Mouse (Mus musculus) gastrocnemius, adult 8-10 months (tissue): ENCODE data around the gene Rasgef1b. TPM values are rescaled to one million over a fixed set of nuclear protein-coding genes. Genes with fewer than 3 reads are reported as not detected.
A peak's percentile ranks its signal among the peaks of the same experiment; 100 is the strongest.

Experiments used
- DNase-seq, 2 experiments: peaks; one replicate each; pipeline ENCODE4 v3.0.0; 2022; ENCODE audit warnings: low spot score in 2 of 2
- total RNA-seq, 4 experiments: library from RNA; stranded (reverse); gene quantifications; 2 replicates each; pipeline ENCODE4 v1.2.4; 2022

Gene Rasgef1b
- total RNA-seq, 4 experiments from 2014 or later, result 0.24 to 0.36 (median 0.35) TPM; not detected in 1

DNA sequence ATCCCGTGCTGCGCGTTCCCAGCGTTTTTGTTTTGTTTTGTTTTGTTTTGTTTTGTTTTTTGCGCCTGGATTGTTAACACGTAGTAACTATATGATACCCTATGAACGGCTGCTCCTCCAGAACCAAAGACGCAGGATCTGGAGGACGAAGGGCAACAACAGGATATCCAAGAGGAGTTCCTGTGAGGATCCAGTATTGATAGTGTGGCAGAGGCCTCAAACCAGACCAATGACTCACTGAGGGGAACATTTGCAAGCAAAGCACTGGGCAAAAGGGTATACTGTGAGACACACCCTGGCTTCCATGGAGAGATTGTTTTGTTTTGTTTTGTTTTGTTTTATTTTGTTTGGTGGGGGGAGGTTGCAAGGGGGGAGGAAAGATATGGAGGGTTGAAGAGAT lies 348.0 kb downstream of the Rasgef1b start:
- no peak for DNase-seq

- DNase-seq, result no peak
Measured at GRCm38 (mm10) chr5:99380166-99380565, 348.7 kb downstream of the Rasgef1b start.

GRCm38 (mm10) chr5:99378437-99379226 lies 350.2 kb downstream of the Rasgef1b start:
- DNase-seq, result no peak

DNA sequence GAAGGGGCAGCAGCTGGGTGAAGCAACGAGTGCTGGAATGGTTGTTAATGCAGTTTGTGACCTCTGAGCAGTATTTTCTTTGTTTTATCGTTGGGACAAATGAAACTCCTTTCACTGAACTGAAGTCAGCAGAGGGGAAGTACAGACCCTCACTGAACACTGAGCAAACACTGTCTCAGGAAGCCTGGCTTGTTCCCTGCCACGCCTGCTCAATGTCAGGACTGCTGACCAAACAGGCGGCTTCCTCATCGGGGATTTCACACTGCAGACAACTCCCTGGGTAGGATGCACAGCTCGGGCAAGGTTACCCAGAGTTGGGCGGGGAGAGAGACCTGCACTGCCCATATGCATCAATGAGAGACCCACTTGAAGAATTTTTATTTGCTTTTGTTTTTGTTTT lies 353.1 kb downstream of the Rasgef1b start:
- no peak for DNase-seq

DNA sequence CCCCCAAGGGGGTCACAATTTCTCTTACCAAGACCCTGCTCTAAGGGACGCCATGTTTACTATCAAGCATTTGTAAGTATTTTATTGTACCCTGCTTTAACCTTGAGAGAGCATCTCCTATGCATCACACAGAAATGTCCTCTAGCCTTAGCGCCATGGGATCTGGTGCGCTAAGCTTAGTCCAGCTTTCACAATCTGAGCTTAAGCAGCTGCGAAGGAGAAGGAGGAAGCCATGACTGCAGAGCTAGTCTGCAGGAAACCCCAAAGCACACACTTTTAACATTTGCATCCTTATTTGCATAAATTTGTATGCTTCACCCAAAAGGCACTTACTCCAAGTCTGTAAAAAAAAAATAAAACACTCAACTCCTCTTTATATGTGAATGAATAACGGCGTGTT lies 354.4 kb downstream of the Rasgef1b start:
- DNase-seq, result no peak

DNA sequence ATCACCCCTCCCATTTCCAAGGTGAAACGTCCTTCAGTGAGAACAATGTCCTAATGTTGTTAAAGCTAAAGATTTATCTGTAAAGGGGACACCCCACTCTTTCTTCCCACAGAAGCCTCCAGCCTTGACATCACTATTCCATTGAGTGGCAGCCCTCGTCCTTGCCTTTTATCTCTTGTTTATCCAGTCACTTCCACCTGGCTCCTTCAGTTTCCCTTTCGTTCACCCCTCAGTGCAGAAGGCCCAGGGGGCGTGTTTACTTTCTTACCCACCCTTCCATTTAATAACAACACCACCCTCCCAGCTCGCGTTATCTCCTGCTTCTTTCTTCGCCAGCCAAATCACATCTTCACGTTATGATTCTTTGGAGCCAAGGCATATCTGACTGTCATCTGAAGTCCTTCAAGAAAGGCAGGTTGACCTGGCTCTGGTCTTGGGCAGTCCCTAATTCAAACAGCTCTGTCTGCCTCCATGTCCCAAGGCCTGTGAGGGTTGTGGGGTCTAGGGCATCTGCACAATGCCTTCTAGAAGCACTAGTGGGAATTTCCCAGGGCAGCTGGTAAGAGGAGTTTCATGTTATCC lies 355.2 kb downstream of the Rasgef1b start:
- no peak for DNase-seq

- DNase-seq, result no peak
Measured at GRCm38 (mm10) chr5:99370636-99371035, 358.2 kb downstream of the Rasgef1b start.

DNA sequence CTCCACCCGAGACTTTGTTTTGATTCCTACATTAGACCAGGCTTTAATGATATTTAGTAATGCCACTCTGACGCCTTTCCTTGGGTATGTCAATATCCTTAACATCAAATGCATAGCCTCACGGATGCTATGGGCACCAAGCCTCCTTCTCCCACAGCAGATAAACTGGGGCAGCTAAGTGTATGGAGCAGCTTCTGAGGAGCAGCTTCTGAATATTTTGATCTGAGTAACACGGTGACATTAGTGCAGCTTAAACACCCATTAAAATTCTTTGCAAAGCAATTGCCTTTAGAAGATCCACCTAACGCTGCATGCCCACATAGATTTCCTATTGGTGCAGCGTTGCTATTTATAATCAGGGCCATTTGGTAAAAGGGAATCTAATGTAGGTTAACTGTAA lies 359.6 kb downstream of the Rasgef1b start:
- no peak for DNase-seq

- no peak for DNase-seq
Measured at GRCm38 (mm10) chr5:99368615-99369014, 360.2 kb downstream of the Rasgef1b start.

- no peak for DNase-seq
Measured at GRCm38 (mm10) chr5:99360531-99360930, 368.3 kb downstream of the Rasgef1b start.

- no peak for DNase-seq
Measured at GRCm38 (mm10) chr5:99359251-99359650, 369.6 kb downstream of the Rasgef1b start.

- no peak for DNase-seq
Measured at GRCm38 (mm10) chr5:99354640-99355132, 374.2 kb downstream of the Rasgef1b start.

- no peak for DNase-seq
Measured at GRCm38 (mm10) chr5:99350030-99350429, 378.8 kb downstream of the Rasgef1b start.

DNA sequence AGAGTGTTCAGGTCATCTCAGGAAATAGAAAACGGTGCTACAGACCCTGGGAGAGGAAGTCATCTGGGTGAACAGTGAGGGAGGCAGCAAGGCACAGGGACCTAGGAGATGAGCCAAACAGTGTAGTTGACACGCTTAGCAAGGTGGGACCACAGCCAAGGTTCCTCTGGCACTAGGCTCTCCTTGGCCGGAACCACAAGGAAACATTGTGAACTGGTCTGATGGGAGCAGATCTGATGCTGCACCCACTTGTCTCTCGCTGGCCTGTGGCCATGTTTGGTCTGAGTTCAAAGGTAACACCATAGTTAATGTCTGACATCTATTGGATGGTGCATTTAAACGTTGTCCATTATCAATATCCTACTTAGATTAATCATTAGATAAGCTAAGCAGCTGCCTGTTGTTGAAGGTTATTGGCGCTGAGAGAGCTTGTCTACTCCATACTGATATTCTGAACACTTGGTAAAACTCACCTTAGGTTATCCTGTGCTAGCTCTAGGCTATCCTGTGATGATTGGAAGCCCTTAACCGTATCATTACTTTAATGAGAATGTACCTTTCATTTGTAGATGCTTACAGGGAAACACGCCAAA lies 380.5 kb downstream of the Rasgef1b start:
- peak; percentile 43 to 55 for DNase-seq

DNA sequence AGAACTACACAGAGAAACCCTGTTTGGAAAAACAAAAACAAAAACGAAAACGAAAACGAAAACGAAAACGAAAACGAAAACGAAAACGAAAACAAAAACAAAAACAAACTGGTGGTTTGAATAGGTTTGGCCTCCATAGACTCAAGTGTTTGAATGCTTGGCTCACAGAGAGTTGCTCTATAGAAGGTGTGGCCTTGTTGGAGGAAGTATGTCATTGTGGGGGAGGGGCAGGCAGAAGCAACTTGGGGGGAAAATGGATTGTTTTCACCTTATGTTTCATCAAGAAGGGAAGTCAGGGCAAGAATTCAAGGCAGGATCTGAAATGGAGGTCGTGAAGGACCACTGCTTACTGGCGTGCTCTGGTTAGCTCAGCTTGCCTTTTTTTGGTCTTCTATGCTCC lies 386.3 kb downstream of the Rasgef1b start:
- no peak for DNase-seq

DNA sequence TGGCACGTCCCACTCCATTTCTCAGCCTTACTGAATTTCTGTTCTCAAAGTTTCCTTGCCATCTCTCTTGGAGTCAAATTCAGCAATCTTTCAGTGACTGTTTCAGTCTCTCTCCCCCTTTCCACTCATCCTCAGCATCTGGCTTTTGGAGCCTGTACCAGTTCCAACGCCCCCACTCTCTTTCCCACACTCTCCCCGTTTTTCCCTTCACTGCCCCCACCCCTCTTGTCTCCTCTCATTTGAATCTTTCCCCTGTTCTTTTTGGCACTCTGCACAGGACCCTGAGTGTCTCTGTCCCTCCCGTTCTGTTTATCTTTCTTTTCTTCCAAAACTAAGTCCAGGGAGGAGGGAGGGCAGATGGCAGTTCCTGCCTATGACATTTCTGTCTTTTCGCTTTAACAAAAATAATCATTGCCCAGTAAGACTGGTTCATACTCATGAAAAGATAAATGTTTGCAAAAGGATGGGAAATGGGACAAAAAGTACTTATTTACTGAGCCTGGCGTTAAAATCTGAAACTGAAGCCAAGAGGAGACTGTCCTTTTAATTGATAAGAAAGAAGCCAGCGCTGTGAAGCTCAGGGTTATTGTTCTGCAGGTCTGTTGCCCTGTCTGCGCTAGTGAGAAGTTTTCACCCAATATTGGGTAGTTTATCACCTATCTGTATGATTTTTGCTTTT lies 388.4 kb downstream of the Rasgef1b start:
- DNase-seq, result no peak

DNA sequence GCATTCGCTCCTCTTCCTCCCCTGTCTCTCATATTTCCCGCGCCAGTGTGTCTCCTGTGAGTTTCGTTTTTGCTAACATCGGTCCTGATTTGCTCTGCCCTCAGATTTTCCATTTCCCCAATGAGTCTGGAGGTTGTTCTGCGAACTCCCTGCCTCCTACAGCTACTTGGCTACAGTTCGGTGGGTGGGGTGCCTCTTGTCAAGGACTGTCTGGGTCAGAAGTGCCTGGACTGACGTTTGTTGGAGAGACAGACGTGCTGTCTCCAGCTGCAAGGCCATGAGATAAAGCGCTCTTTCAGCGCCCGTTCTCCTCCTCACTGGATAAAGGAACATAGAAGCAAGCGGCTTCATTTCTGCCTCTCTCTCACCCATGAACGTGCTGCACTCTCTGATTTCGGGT lies 389.1 kb downstream of the Rasgef1b start:
- peak; percentile 18 to 33 for DNase-seq

- DNase-seq, result no peak
Measured at GRCm38 (mm10) chr5:99338826-99339225, 390.0 kb downstream of the Rasgef1b start.

DNA sequence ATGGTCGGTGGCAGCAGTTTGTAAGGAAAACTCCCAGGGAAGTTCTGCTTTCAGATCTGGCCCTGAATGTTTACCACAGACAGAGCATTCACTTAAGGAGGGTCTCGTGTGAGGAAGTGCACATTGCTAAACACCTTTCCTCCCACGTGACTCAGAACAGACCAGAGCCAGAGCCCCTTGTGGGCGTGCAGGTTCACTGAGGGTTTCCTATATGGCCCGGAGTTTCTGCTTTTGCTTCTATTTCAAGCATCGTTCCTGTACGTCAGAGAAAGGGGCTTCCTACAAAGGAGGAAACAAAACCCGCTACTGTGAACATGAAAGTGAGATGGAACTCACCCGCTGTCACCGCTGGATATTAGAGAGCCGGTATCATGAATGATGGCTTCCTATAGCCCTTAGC lies 392.4 kb downstream of the Rasgef1b start:
- DNase-seq, result no peak

DNA sequence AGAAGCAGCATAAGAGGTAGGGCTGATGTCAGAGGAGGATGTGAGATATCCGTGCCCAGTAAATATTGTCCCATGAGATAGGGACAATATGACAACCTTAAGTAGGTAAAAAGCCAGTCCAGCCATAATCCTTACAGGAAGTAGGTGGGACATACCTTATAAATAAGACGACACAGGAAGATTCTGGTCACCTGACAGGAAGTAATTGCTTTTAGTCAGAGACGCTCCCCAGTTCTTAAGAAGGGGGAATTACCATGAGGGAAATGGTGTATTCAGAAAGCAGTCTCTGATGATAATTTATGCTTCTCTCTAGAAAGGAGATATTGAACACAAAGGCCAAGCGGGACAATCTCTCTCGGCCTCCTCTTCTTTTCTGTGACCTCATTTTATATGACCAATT lies 394.8 kb downstream of the Rasgef1b start:
- DNase-seq, result no peak

DNA sequence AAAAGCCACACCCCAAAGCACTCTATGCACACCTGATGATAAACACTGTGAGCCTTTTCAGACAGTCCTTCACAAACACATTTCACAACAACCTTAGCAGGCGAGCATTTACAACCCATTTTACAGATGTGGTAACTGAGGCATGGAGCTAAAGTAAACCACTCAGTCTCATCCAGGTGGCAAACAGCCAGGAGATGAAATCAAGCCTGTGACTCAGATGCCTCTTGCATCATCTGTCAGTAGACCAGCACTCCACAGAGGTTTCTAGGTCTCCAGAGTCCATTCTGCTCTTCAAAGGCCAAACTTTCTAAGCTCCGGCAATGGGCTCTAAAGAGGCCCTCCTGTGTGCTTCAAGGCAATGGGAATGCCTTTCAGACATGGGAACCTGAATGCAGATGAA lies 396.8 kb downstream of the Rasgef1b start:
- no peak for DNase-seq

DNA sequence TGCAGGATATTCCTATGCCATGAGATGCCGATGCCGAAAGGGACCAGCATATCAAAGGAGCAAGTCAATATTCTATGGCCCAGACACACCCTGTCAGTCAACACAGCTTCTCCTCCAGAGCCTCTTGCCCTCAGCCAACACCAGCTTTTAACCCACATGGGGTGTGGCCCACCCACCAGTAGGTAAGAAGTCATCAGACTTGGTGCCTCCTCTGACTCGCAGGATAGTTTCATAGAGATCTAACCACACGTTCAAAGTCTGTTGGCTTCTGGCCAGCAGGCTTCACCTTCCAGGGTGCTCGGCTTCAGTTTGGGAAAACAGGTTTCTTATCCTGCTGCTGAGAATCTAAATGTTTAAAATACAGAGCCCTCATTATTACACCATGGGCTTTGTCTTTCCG lies 399.8 kb downstream of the Rasgef1b start:
- DNase-seq, result no peak
